Mouse (Mus musculus): ENCODE measurements around the gene Rnf213. TPM values are rescaled to one million over a fixed set of nuclear protein-coding genes. Genes with fewer than 3 reads are reported as not detected.

Gene Rnf213
- polyA plus RNA-seq, 1 experiment from 2014 or later: 3.1 TPM

GRCm38 (mm10) chr11:119359089-119359488, 33.8 kb upstream of the Rnf213 start:
- H3K4me1 ChIP-seq (ENCODE audit: control insufficient read depth, insufficient read depth, low read length): peaks cover 13% of the 10 kb centered on the region
- H3K9me3 ChIP-seq (ENCODE audit: control insufficient read depth, low read length): no peaks in the 10 kb centered on the region
- H3K36me3 ChIP-seq (ENCODE audit: control insufficient read depth, insufficient read depth, low read length): no peaks in the 10 kb centered on the region
- 95% methylated on average over 10 of the region's 10 CpGs for WGBS
- no peak overlapping the region for H3K9ac ChIP-seq (ENCODE audit: low read length)
- no peak for DNase-seq (ENCODE audit: low spot score)
- H3K27me3 ChIP-seq (ENCODE audit: control insufficient read depth, insufficient read depth, low read length): no peaks in the 10 kb centered on the region
- no peak overlapping the region for H3K4me3 ChIP-seq (ENCODE audit: low read depth, low read length)
- ATAC-seq (ENCODE audit: insufficient number of reproducible peaks, low FRiP score, low TSS enrichment, low read depth): no peak
- H3K27ac ChIP-seq (replicated peaks; ENCODE audit: low read depth, low read length): no peak overlapping the region
- no peak overlapping the region for H3K4me2 ChIP-seq (ENCODE audit: low read depth, severe bottlenecking)

GRCm38 (mm10) chr11:119362769-119363533, 29.9 kb upstream of the Rnf213 start:
- ATAC-seq (ENCODE audit: insufficient number of reproducible peaks, low FRiP score, low TSS enrichment, low read depth) (no peak), DNase-seq (ENCODE audit: low spot score) (no peak)
- no peak overlapping the region for H3K4me3 ChIP-seq (ENCODE audit: low read depth, low read length)

GRCm38 (mm10) chr11:119363534-119364145, 29.3 kb upstream of the Rnf213 start:
- no peak overlapping the region for H3K4me2 ChIP-seq (ENCODE audit: low read depth, severe bottlenecking)

More at GRCm38 (mm10) chr11:119362769-119363533, 29.9 kb upstream of the Rnf213 start:
- 40% methylated on average over 11 of the region's 11 CpGs for WGBS
- H3K27ac ChIP-seq (replicated peaks; ENCODE audit: low read depth, low read length): no peak overlapping the region
- peaks cover 3% of the 10 kb centered on the region; the same call in 1 of the 2 replicates for H3K4me1 ChIP-seq (ENCODE audit: control insufficient read depth, insufficient read depth, low read length)
- no peak overlapping the region for H3K9ac ChIP-seq (ENCODE audit: low read length)
- H3K4me2 ChIP-seq (ENCODE audit: low read depth, severe bottlenecking): no peak overlapping the region
- no peaks in the 10 kb centered on the region for H3K27me3 ChIP-seq (ENCODE audit: control insufficient read depth, insufficient read depth, low read length)
- H3K9me3 ChIP-seq (ENCODE audit: control insufficient read depth, low read length): no peaks in the 10 kb centered on the region
- no peaks in the 10 kb centered on the region for H3K36me3 ChIP-seq (ENCODE audit: control insufficient read depth, insufficient read depth, low read length)

GRCm38 (mm10) chr11:119375425-119375824, 17.5 kb upstream of the Rnf213 start:
- Histone ChIP-seq H3K9me3 (ENCODE audit: control insufficient read depth, low read length) (no peaks in the 10 kb centered on the region), H3K27me3 (ENCODE audit: control insufficient read depth, insufficient read depth, low read length) (no peaks in the 10 kb centered on the region), H3K36me3 (ENCODE audit: control insufficient read depth, insufficient read depth, low read length) (peaks cover 2% of the 10 kb centered on the region; the same call in 1 of the 2 replicates), H3K27ac (replicated peaks; ENCODE audit: low read depth, low read length) (no peak overlapping the region), H3K4me3 (ENCODE audit: low read depth, low read length) (no peak overlapping the region), H3K4me1 (ENCODE audit: control insufficient read depth, insufficient read depth, low read length) (peaks cover 2% of the 10 kb centered on the region; the same call in 1 of the 2 replicates), H3K9ac (ENCODE audit: low read length) (no peak overlapping the region), H3K4me2 (ENCODE audit: low read depth, severe bottlenecking) (no peak overlapping the region)
- DNase-seq (ENCODE audit: low spot score) (no peak), ATAC-seq (ENCODE audit: insufficient number of reproducible peaks, low FRiP score, low TSS enrichment, low read depth) (no peak)
- WGBS: 85% methylated on average over 6 of the region's 6 CpGs

More at GRCm38 (mm10) chr11:119363534-119364145, 29.3 kb upstream of the Rnf213 start:
- DNase-seq (ENCODE audit: low spot score): peak; percentile 85
- Histone ChIP-seq H3K9ac (ENCODE audit: low read length) (no peak overlapping the region), H3K9me3 (ENCODE audit: control insufficient read depth, low read length) (no peaks in the 10 kb centered on the region), H3K27ac (replicated peaks; ENCODE audit: low read depth, low read length) (no peak overlapping the region), H3K4me1 (ENCODE audit: control insufficient read depth, insufficient read depth, low read length) (peaks cover 3% of the 10 kb centered on the region; the same call in 1 of the 2 replicates), H3K4me3 (ENCODE audit: low read depth, low read length) (no peak overlapping the region), H3K36me3 (ENCODE audit: control insufficient read depth, insufficient read depth, low read length) (no peaks in the 10 kb centered on the region), H3K27me3 (ENCODE audit: control insufficient read depth, insufficient read depth, low read length) (no peaks in the 10 kb centered on the region)
- ATAC-seq (ENCODE audit: insufficient number of reproducible peaks, low FRiP score, low TSS enrichment, low read depth): peak; percentile 65; the same call in 1 of the 2 replicates
- WGBS: 31% methylated on average over 11 of the region's 11 CpGs

- 95% methylated on average over 11 of the region's 11 CpGs for WGBS
- H3K27me3 ChIP-seq (ENCODE audit: control insufficient read depth, insufficient read depth, low read length): no peaks in the 10 kb centered on the region
- ATAC-seq (ENCODE audit: insufficient number of reproducible peaks, low FRiP score, low TSS enrichment, low read depth): no peak
- H3K4me2 ChIP-seq (ENCODE audit: low read depth, severe bottlenecking): no peak overlapping the region
- no peaks in the 10 kb centered on the region for H3K9me3 ChIP-seq (ENCODE audit: control insufficient read depth, low read length)
- H3K27ac ChIP-seq (replicated peaks; ENCODE audit: low read depth, low read length): no peak overlapping the region
- H3K36me3 ChIP-seq (ENCODE audit: control insufficient read depth, insufficient read depth, low read length): 0 out of 2 replicates have a peak, but pooled peaks cover 2% of the 10 kb centered on the region
- DNase-seq (ENCODE audit: low spot score): no peak
- H3K4me1 ChIP-seq (ENCODE audit: control insufficient read depth, insufficient read depth, low read length): peaks cover 2% of the 10 kb centered on the region; the same call in 1 of the 2 replicates
- H3K9ac ChIP-seq (ENCODE audit: low read length): no peak overlapping the region
- H3K4me3 ChIP-seq (ENCODE audit: low read depth, low read length): no peak overlapping the region
Observed at GRCm38 (mm10) chr11:119377326-119377725, 15.6 kb upstream of the Rnf213 start.

- Histone ChIP-seq H3K9ac (ENCODE audit: low read length) (no peak overlapping the region), H3K27me3 (ENCODE audit: control insufficient read depth, insufficient read depth, low read length) (no peaks in the 10 kb centered on the region), H3K4me1 (ENCODE audit: control insufficient read depth, insufficient read depth, low read length) (peaks cover 2% of the 10 kb centered on the region; the same call in 1 of the 2 replicates), H3K4me2 (ENCODE audit: low read depth, severe bottlenecking) (no peak overlapping the region), H3K27ac (replicated peaks; ENCODE audit: low read depth, low read length) (no peak overlapping the region), H3K9me3 (ENCODE audit: control insufficient read depth, low read length) (no peaks in the 10 kb centered on the region), H3K4me3 (ENCODE audit: low read depth, low read length) (no peak overlapping the region), H3K36me3 (ENCODE audit: control insufficient read depth, insufficient read depth, low read length) (0 out of 2 replicates have a peak, but pooled peaks cover 2% of the 10 kb centered on the region)
- no peak for ATAC-seq (ENCODE audit: insufficient number of reproducible peaks, low FRiP score, low TSS enrichment, low read depth)
- no peak for DNase-seq (ENCODE audit: low spot score)
- 88% methylated on average over 1 of the region's 1 CpGs for WGBS
Observed at GRCm38 (mm10) chr11:119378551-119378950, 14.3 kb upstream of the Rnf213 start.

- no peaks in the 10 kb centered on the region for H3K9me3 ChIP-seq (ENCODE audit: control insufficient read depth, low read length)
- 78% methylated on average over 9 of the region's 9 CpGs for WGBS
- 0 out of 2 replicates have a peak, but pooled peaks cover 2% of the 10 kb centered on the region for H3K36me3 ChIP-seq (ENCODE audit: control insufficient read depth, insufficient read depth, low read length)
- H3K9ac ChIP-seq (ENCODE audit: low read length): no peak overlapping the region
- ATAC-seq (ENCODE audit: insufficient number of reproducible peaks, low FRiP score, low TSS enrichment, low read depth) (no peak), DNase-seq (ENCODE audit: low spot score) (no peak)
- no peaks in the 10 kb centered on the region for H3K27me3 ChIP-seq (ENCODE audit: control insufficient read depth, insufficient read depth, low read length)
- H3K4me2 ChIP-seq (ENCODE audit: low read depth, severe bottlenecking): no peak overlapping the region
- H3K4me3 ChIP-seq (ENCODE audit: low read depth, low read length): no peak overlapping the region
- no peaks in the 10 kb centered on the region for H3K4me1 ChIP-seq (ENCODE audit: control insufficient read depth, insufficient read depth, low read length)
- no peak overlapping the region for H3K27ac ChIP-seq (replicated peaks; ENCODE audit: low read depth, low read length)
Observed at GRCm38 (mm10) chr11:119381631-119382337, 11.1 kb upstream of the Rnf213 start.

GRCm38 (mm10) chr11:119382338-119382850, 10.5 kb upstream of the Rnf213 start:
- Histone ChIP-seq H3K27me3 (ENCODE audit: control insufficient read depth, insufficient read depth, low read length) (no peaks in the 10 kb centered on the region), H3K9ac (ENCODE audit: low read length) (no peak overlapping the region), H3K4me3 (ENCODE audit: low read depth, low read length) (no peak overlapping the region), H3K36me3 (ENCODE audit: control insufficient read depth, insufficient read depth, low read length) (no peaks in the 10 kb centered on the region), H3K27ac (replicated peaks; ENCODE audit: low read depth, low read length) (no peak overlapping the region), H3K4me1 (ENCODE audit: control insufficient read depth, insufficient read depth, low read length) (no peaks in the 10 kb centered on the region), H3K9me3 (ENCODE audit: control insufficient read depth, low read length) (no peaks in the 10 kb centered on the region), H3K4me2 (ENCODE audit: low read depth, severe bottlenecking) (no peak overlapping the region)
- 83% methylated on average over 6 of the region's 6 CpGs for WGBS
- ATAC-seq (ENCODE audit: insufficient number of reproducible peaks, low FRiP score, low TSS enrichment, low read depth): no peak
- no peak for DNase-seq (ENCODE audit: low spot score)
